Mouse (Mus musculus) ES-Bruce4 (cell line): ENCODE measurements around the gene Xaf1.
A peak's percentile ranks its signal among the peaks of the same experiment; 100 is the strongest.

Source experiments
- CTCF ChIP-seq: IDR thresholded peaks from one replicate; pipeline ENCODE4 v1.8.1; 2011; ENCODE audit warnings: low read depth, low read length
- EP300 ChIP-seq: IDR thresholded peaks from 2 replicates; pipeline ENCODE4 v1.6.1; 2011; ENCODE audit warnings: low read depth, low read length; ENCODE audit not compliant: insufficient read depth
- POLR2A ChIP-seq: IDR thresholded peaks from one replicate; pipeline ENCODE4 v1.8.1; 2011; ENCODE audit warnings: low read length; ENCODE audit not compliant: insufficient read depth

DNA sequence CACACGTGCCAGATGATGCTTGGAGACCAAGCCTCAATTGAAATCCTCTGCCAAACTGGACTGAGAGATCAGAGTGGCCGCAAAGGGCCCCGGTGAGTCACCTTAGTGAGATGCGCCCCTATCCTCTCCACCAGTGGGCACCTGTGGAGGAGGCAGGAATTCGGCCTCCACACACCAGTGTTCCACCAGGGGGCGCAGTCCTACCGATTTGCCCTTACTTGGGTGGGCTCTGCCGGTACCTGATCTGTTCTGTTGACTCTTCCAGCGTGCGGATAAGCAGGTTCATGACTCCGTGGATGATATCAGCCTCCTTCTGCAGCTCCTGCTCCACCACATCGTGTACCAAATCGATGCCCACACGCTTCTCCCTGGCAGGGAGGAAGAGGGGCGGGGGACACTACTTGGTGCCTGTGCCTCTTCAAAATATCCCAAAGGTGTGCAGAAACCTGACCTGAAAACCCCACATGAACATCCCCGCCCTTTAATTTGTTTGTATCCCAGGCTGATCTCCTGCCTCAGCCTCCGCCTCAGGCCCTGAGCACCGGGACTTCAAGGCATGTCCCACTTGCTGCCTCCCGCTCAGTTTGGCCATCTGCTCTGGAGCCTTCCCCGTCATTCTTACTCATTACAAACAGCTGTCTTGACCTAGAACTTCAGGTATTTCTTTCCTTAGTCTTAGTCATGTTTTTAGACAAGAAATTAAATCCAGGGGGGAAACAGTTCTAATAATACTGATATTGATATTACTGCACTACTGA, 53.7 kb downstream of the Xaf1 start:
- no peak for TF ChIP-seq EP300
- TF ChIP-seq CTCF: peak; percentile 97
- TF ChIP-seq POLR2A: no peak
